Mouse (Mus musculus): ENCODE results near the gene Cd44. TPM values are rescaled to one million over a fixed set of nuclear protein-coding genes. Genes with fewer than 3 reads are reported as not detected.

Cd44 gene
- total RNA-seq, 1 experiment: 14.3 TPM

GRCm38 (mm10) chr2:102940813-102941361, 39.4 kb upstream of the Cd44 start:
- TF ChIP-seq CHD2 (IDR thresholded peaks at IDR 0.05; ENCODE audit: low read depth, low read length) (no peak), ZC3H11A (IDR thresholded peaks at IDR 0.05; ENCODE audit: borderline replicate concordance, low read depth, low read length) (no peak), MAFK (IDR thresholded peaks at IDR 0.05; ENCODE audit: insufficient read depth, low read depth, low read length) (no peak), HCFC1 (IDR thresholded peaks at IDR 0.05; ENCODE audit: borderline replicate concordance, insufficient read depth, low read length) (no peak), ZNF384 (IDR thresholded peaks at IDR 0.05; ENCODE audit: low read depth, low read length) (no peak)
- Histone ChIP-seq H3K9ac (ENCODE audit: insufficient read depth, low read depth, low read length, poor library complexity, severe bottlenecking) (no peak overlapping the region), H3K4me3 (ENCODE audit: insufficient read depth in 1 of 2, low read depth in 1 of 2, low read length in 2 of 2, poor library complexity in 1 of 2, severe bottlenecking in 1 of 2) (no peak overlapping the region), H3K4me1 (ENCODE audit: control insufficient read depth in 2 of 2, insufficient read depth in 2 of 2, low read length in 2 of 2, poor library complexity in 1 of 2) (no peaks in the 10 kb centered on the region), H3K27ac (ENCODE audit: insufficient read depth, low read depth, low read length, poor library complexity, severe bottlenecking) (no peak overlapping the region), H3K9me3 (ENCODE audit: control insufficient read depth, insufficient read depth, low read depth, low read length) (no peaks in the 10 kb centered on the region), H3K36me3 (ENCODE audit: control insufficient read depth, insufficient read depth, low read length, poor library complexity, severe bottlenecking) (no peaks in the 10 kb centered on the region)
- DNase-seq (ENCODE audit: low read depth, low spot score): no peak
- in situ Hi-C loops (cut with MboI; ENCODE audit: low sequenced_read_pairs in 2 of 2, unreplicated experiment in 2 of 2): no loop called here

GRCm38 (mm10) chr2:102940158-102940557, 38.7 kb upstream of the Cd44 start:
- in situ Hi-C loops (cut with MboI; ENCODE audit: low sequenced_read_pairs in 2 of 2, unreplicated experiment in 2 of 2): no loop called here
- H3K9me3 ChIP-seq (ENCODE audit: control insufficient read depth, insufficient read depth, low read depth, low read length): no peaks in the 10 kb centered on the region

DNA sequence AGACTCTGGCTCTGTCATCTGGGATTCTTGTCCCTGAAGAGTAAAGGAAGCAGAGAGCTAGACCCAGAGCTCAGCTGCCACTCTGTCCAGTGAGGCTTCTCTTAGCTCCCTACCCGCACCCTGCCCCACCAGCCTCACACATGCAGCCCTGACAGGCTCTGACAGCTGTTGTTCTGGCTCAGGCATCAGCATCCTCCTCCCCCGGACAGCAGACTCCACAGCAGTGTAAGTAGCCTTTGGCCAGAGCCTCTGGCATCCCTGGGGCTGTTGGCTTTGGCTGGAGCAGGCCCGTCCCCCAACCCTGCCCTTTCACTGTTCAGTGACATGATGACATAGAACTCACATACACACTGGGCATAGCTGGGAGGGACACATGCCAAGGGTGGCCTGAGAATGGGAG, 35.4 kb upstream of the Cd44 start:
- in situ Hi-C loops (cut with MboI; ENCODE audit: low sequenced_read_pairs in 2 of 2, unreplicated experiment in 2 of 2): no loop called here
- H3K36me3 ChIP-seq (ENCODE audit: control insufficient read depth, insufficient read depth, low read length, poor library complexity, severe bottlenecking): no peaks in the 10 kb centered on the region
- DNase-seq (ENCODE audit: low read depth, low spot score): no peak
- no peak overlapping the region for H3K4me3 ChIP-seq (ENCODE audit: insufficient read depth in 1 of 2, low read depth in 1 of 2, low read length in 2 of 2, poor library complexity in 1 of 2, severe bottlenecking in 1 of 2)
- H3K9ac ChIP-seq (ENCODE audit: insufficient read depth, low read depth, low read length, poor library complexity, severe bottlenecking): no peak overlapping the region
- TF ChIP-seq HCFC1 (IDR thresholded peaks at IDR 0.05; ENCODE audit: borderline replicate concordance, insufficient read depth, low read length) (no peak), ZC3H11A (IDR thresholded peaks at IDR 0.05; ENCODE audit: borderline replicate concordance, low read depth, low read length) (no peak), MAFK (IDR thresholded peaks at IDR 0.05; ENCODE audit: insufficient read depth, low read depth, low read length) (no peak), CHD2 (IDR thresholded peaks at IDR 0.05; ENCODE audit: low read depth, low read length) (no peak), ZNF384 (IDR thresholded peaks at IDR 0.05; ENCODE audit: low read depth, low read length) (no peak)
- no peaks in the 10 kb centered on the region for H3K9me3 ChIP-seq (ENCODE audit: control insufficient read depth, insufficient read depth, low read depth, low read length)
- H3K27ac ChIP-seq (ENCODE audit: insufficient read depth, low read depth, low read length, poor library complexity, severe bottlenecking): no peak overlapping the region
- H3K4me1 ChIP-seq (ENCODE audit: control insufficient read depth in 2 of 2, insufficient read depth in 2 of 2, low read length in 2 of 2, poor library complexity in 1 of 2): no peaks in the 10 kb centered on the region

More at GRCm38 (mm10) chr2:102940158-102940557, 38.7 kb upstream of the Cd44 start:
- H3K4me1 ChIP-seq (ENCODE audit: control insufficient read depth in 2 of 2, insufficient read depth in 2 of 2, low read length in 2 of 2, poor library complexity in 1 of 2): no peaks in the 10 kb centered on the region
- H3K36me3 ChIP-seq (ENCODE audit: control insufficient read depth, insufficient read depth, low read length, poor library complexity, severe bottlenecking): no peaks in the 10 kb centered on the region
- H3K4me3 ChIP-seq (ENCODE audit: insufficient read depth in 1 of 2, low read depth in 1 of 2, low read length in 2 of 2, poor library complexity in 1 of 2, severe bottlenecking in 1 of 2): no peak overlapping the region
- no peak for DNase-seq (ENCODE audit: low read depth, low spot score)
- H3K9ac ChIP-seq (ENCODE audit: insufficient read depth, low read depth, low read length, poor library complexity, severe bottlenecking): no peak overlapping the region
- H3K27ac ChIP-seq (ENCODE audit: insufficient read depth, low read depth, low read length, poor library complexity, severe bottlenecking): no peak overlapping the region
- TF ChIP-seq ZNF384 (IDR thresholded peaks at IDR 0.05; ENCODE audit: low read depth, low read length): no peak
- TF ChIP-seq ZC3H11A (IDR thresholded peaks at IDR 0.05; ENCODE audit: borderline replicate concordance, low read depth, low read length): no peak
- TF ChIP-seq HCFC1 (IDR thresholded peaks at IDR 0.05; ENCODE audit: borderline replicate concordance, insufficient read depth, low read length): no peak
- no peak for TF ChIP-seq CHD2 (IDR thresholded peaks at IDR 0.05; ENCODE audit: low read depth, low read length)
- no peak for TF ChIP-seq MAFK (IDR thresholded peaks at IDR 0.05; ENCODE audit: insufficient read depth, low read depth, low read length)

GRCm38 (mm10) chr2:102934834-102935233, 33.4 kb upstream of the Cd44 start:
- Histone ChIP-seq H3K9ac (ENCODE audit: insufficient read depth, low read depth, low read length, poor library complexity, severe bottlenecking) (no peak overlapping the region), H3K4me1 (ENCODE audit: control insufficient read depth in 2 of 2, insufficient read depth in 2 of 2, low read length in 2 of 2, poor library complexity in 1 of 2) (no peaks in the 10 kb centered on the region), H3K4me3 (ENCODE audit: insufficient read depth in 1 of 2, low read depth in 1 of 2, low read length in 2 of 2, poor library complexity in 1 of 2, severe bottlenecking in 1 of 2) (no peak overlapping the region), H3K27ac (ENCODE audit: insufficient read depth, low read depth, low read length, poor library complexity, severe bottlenecking) (no peak overlapping the region), H3K36me3 (ENCODE audit: control insufficient read depth, insufficient read depth, low read length, poor library complexity, severe bottlenecking) (no peaks in the 10 kb centered on the region), H3K9me3 (ENCODE audit: control insufficient read depth, insufficient read depth, low read depth, low read length) (no peaks in the 10 kb centered on the region)
- in situ Hi-C loops (cut with MboI; ENCODE audit: low sequenced_read_pairs in 2 of 2, unreplicated experiment in 2 of 2): no loop called here
- no peak for TF ChIP-seq ZNF384 (IDR thresholded peaks at IDR 0.05; ENCODE audit: low read depth, low read length)
- TF ChIP-seq HCFC1 (IDR thresholded peaks at IDR 0.05; ENCODE audit: borderline replicate concordance, insufficient read depth, low read length): no peak
- TF ChIP-seq ZC3H11A (IDR thresholded peaks at IDR 0.05; ENCODE audit: borderline replicate concordance, low read depth, low read length): no peak
- no peak for TF ChIP-seq MAFK (IDR thresholded peaks at IDR 0.05; ENCODE audit: insufficient read depth, low read depth, low read length)
- TF ChIP-seq CHD2 (IDR thresholded peaks at IDR 0.05; ENCODE audit: low read depth, low read length): no peak
- no peak for DNase-seq (ENCODE audit: low read depth, low spot score)
